Mouse (Mus musculus) midbrain, embryonic 15.5 days (tissue): ENCODE measurements around the gene Zbtb22. TPM values are rescaled to one million over a fixed set of nuclear protein-coding genes. Genes with fewer than 3 reads are reported as not detected.
A peak's percentile ranks its signal among the peaks of the same experiment; 100 is the strongest.

ENCODE experiments used
- ATAC-seq: fragments of 200-750 bp; cut with Nextera tagmentation; replicated peaks from 2 replicates; pipeline ENCODE4 v1.8.0; 2017; ENCODE audit warnings: moderate TSS enrichment
- H3K27ac ChIP-seq: fragments of 300-500 bp; sonication (generic); 2 replicates; pipeline ENCODE4 v1.5.1; 2015; ENCODE audit warnings: mild to moderate bottlenecking, inconsistent platforms
- H3K27me3 ChIP-seq: fragments of 300-500 bp; sonication (generic); replicated peaks from 2 replicates; pipeline ENCODE4 v1.6.1; 2015; ENCODE audit warnings: inconsistent platforms
- H3K36me3 ChIP-seq: fragments of 300-500 bp; sonication (generic); replicated peaks from 2 replicates; pipeline ENCODE4 v1.6.1; 2015; ENCODE audit warnings: inconsistent platforms
- H3K4me1 ChIP-seq: fragments of 300-500 bp; sonication (generic); 2 replicates; pipeline ENCODE4 v1.6.1; 2015; ENCODE audit warnings: inconsistent platforms
- H3K4me2 ChIP-seq: fragments of 300-500 bp; sonication (generic); 2 replicates; pipeline ENCODE4 v1.6.1; 2015; ENCODE audit warnings: inconsistent platforms, mild to moderate bottlenecking, moderate library complexity
- H3K4me3 ChIP-seq: fragments of 300-500 bp; sonication (generic); 2 replicates; pipeline ENCODE4 v1.5.1; 2015; ENCODE audit warnings: mild to moderate bottlenecking, inconsistent platforms
- H3K9ac ChIP-seq: fragments of 300-500 bp; sonication (generic); 2 replicates; pipeline ENCODE4 v1.6.1; 2015; ENCODE audit warnings: mild to moderate bottlenecking, inconsistent platforms
- H3K9me3 ChIP-seq: fragments of 300-500 bp; sonication (generic); 2 replicates; pipeline ENCODE4 v1.6.1; 2016; ENCODE audit warnings: inconsistent platforms
- WGBS: fragments of 180-500 bp; shearing (Covaris S2); methylation state at CpG from one replicate; pipeline ENCODE4 v1.1.7; 2015; ENCODE audit warnings: mixed read lengths; 5-methylcytosine and 5-hydroxymethylcytosine counted together
- polyA plus RNA-seq: library from polyadenylated mRNA; unstranded; fragments of >200 nt; fragmentation: Nextera tagmentation; extraction: Ambion mirVana; gene quantifications from 2 replicates; pipeline ENCODE4 v1.2.1, GENCODE M21; 2015

The Zbtb22 gene
- polyA plus RNA-seq, 1 experiment from 2014 or later: 18.1 TPM

GRCm38 (mm10) chr17:33954646-33955554, 39.2 kb downstream of the Zbtb22 start:
- Histone ChIP-seq H3K9me3 (no peaks in the 10 kb centered on the region), H3K36me3 (peaks cover 25% of the 10 kb centered on the region), H3K27me3 (no peaks in the 10 kb centered on the region), H3K4me1 (peaks cover 65% of the 10 kb centered on the region), H3K27ac (peak overlapping the region; percentile 87), H3K9ac (peak overlapping the region; percentile 93), H3K4me3 (peak overlapping the region; percentile 94), H3K4me2 (peak overlapping the region; percentile 83)
- 1% methylated on average over 33 of the region's 33 CpGs for WGBS
- peak; percentile 61 for ATAC-seq

GRCm38 (mm10) chr17:33955555-33956214, 40.0 kb downstream of the Zbtb22 start, which contains the start of the genes Vps52 and Rps18:
Gene Vps52 (plus strand): TSS chr17:33955812.
Gene Rps18 (minus strand): TSS chr17:33956001.
- under 1% methylated on average over 50 of the region's 50 CpGs for WGBS
- peaks cover 57% of the 10 kb centered on the region for H3K4me1 ChIP-seq
- H3K4me3 ChIP-seq: peak within 1 kb of the TSS; percentile 94
- H3K27ac ChIP-seq: peak within 1 kb of the TSS; percentile 94
- peak within 1 kb of the TSS; percentile 93 for H3K9ac ChIP-seq
- peak; percentile 90 for ATAC-seq
- peaks cover 30% of the 10 kb centered on the region for H3K36me3 ChIP-seq
- no peaks in the 10 kb centered on the region for H3K9me3 ChIP-seq
- H3K27me3 ChIP-seq: no peaks in the 10 kb centered on the region
- peak within 1 kb of the TSS; percentile 83 for H3K4me2 ChIP-seq

GRCm38 (mm10) chr17:33956336-33956735, 40.6 kb downstream of the Zbtb22 start:
- Histone ChIP-seq H3K27me3 (no peaks in the 10 kb centered on the region), H3K4me3 (peak overlapping the region; percentile 94), H3K4me1 (peaks cover 51% of the 10 kb centered on the region), H3K9me3 (no peaks in the 10 kb centered on the region), H3K9ac (peak overlapping the region; percentile 82), H3K36me3 (peaks cover 36% of the 10 kb centered on the region), H3K4me2 (peak overlapping the region; percentile 79), H3K27ac (peak overlapping the region; percentile 94)
- 8% methylated on average over 10 of the region's 10 CpGs for WGBS
- ATAC-seq: no peak

- 91% methylated on average over 6 of the region's 6 CpGs for WGBS
- Histone ChIP-seq H3K27ac (no peak overlapping the region), H3K27me3 (no peaks in the 10 kb centered on the region)
Measured at GRCm38 (mm10) chr17:33957493-33957892, 41.8 kb downstream of the Zbtb22 start.

GRCm38 (mm10) chr17:33958451-33958850, 42.7 kb downstream of the Zbtb22 start:
- Histone ChIP-seq H3K4me1 (peaks cover 31% of the 10 kb centered on the region), H3K4me2 (no peak overlapping the region), H3K36me3 (peaks cover 36% of the 10 kb centered on the region), H3K9ac (no peak overlapping the region), H3K4me3 (no peak overlapping the region), H3K27ac (no peak overlapping the region), H3K27me3 (no peaks in the 10 kb centered on the region), H3K9me3 (no peaks in the 10 kb centered on the region)
- 96% methylated on average over 11 of the region's 11 CpGs for WGBS
- no peak for ATAC-seq

More at GRCm38 (mm10) chr17:33957493-33957892, 41.8 kb downstream of the Zbtb22 start:
- H3K4me2 ChIP-seq: no peak overlapping the region
- H3K36me3 ChIP-seq: peaks cover 36% of the 10 kb centered on the region
- H3K9me3 ChIP-seq: no peaks in the 10 kb centered on the region
- no peak for ATAC-seq
- H3K4me1 ChIP-seq: peaks cover 41% of the 10 kb centered on the region
- H3K4me3 ChIP-seq: no peak overlapping the region
- H3K9ac ChIP-seq: no peak overlapping the region

GRCm38 (mm10) chr17:33959135-33959534, 43.4 kb downstream of the Zbtb22 start:
- 95% methylated on average over 13 of the region's 13 CpGs for WGBS

GRCm38 (mm10) chr17:33959948-33960347, 44.2 kb downstream of the Zbtb22 start:
- no peak for ATAC-seq
- Histone ChIP-seq H3K27me3 (no peaks in the 10 kb centered on the region), H3K27ac (no peak overlapping the region), H3K9me3 (no peaks in the 10 kb centered on the region), H3K4me3 (no peak overlapping the region), H3K9ac (no peak overlapping the region), H3K4me1 (peaks cover 16% of the 10 kb centered on the region), H3K4me2 (no peak overlapping the region), H3K36me3 (peaks cover 37% of the 10 kb centered on the region; the same call in 1 of the 2 replicates)
- 93% methylated on average over 15 of the region's 15 CpGs for WGBS

More at GRCm38 (mm10) chr17:33959135-33959534, 43.4 kb downstream of the Zbtb22 start:
- no peak overlapping the region for H3K9ac ChIP-seq
- no peak for ATAC-seq
- no peak overlapping the region for H3K4me3 ChIP-seq
- H3K9me3 ChIP-seq: no peaks in the 10 kb centered on the region
- peaks cover 35% of the 10 kb centered on the region; the same call in 1 of the 2 replicates for H3K36me3 ChIP-seq
- no peak overlapping the region for H3K4me2 ChIP-seq
- H3K4me1 ChIP-seq: peaks cover 24% of the 10 kb centered on the region
- H3K27me3 ChIP-seq: no peaks in the 10 kb centered on the region
- no peak overlapping the region for H3K27ac ChIP-seq

GRCm38 (mm10) chr17:33962876-33963275, 47.2 kb downstream of the Zbtb22 start:
- Histone ChIP-seq H3K4me1 (0 out of 2 replicates have a peak, but pooled peaks cover 3% of the 10 kb centered on the region), H3K9me3 (no peaks in the 10 kb centered on the region), H3K4me3 (no peak overlapping the region), H3K4me2 (no peak overlapping the region), H3K36me3 (peaks cover 44% of the 10 kb centered on the region; the same call in 1 of the 2 replicates), H3K27me3 (no peaks in the 10 kb centered on the region), H3K27ac (no peak overlapping the region), H3K9ac (no peak overlapping the region)
- no peak for ATAC-seq
- 93% methylated on average over 7 of the region's 7 CpGs for WGBS

- Histone ChIP-seq H3K4me3 (no peak overlapping the region), H3K36me3 (peaks cover 26% of the 10 kb centered on the region; the same call in 1 of the 2 replicates), H3K9me3 (no peaks in the 10 kb centered on the region)
Measured at GRCm38 (mm10) chr17:33965082-33965845, 49.6 kb downstream of the Zbtb22 start.

GRCm38 (mm10) chr17:33965846-33966550, 50.3 kb downstream of the Zbtb22 start:
- ATAC-seq: no peak
- WGBS: 87% methylated on average over 16 of the region's 16 CpGs
- Histone ChIP-seq H3K9ac (no peak overlapping the region), H3K9me3 (no peaks in the 10 kb centered on the region), H3K27me3 (no peaks in the 10 kb centered on the region), H3K4me2 (no peak overlapping the region), H3K4me1 (no peaks in the 10 kb centered on the region), H3K4me3 (no peak overlapping the region), H3K27ac (no peak overlapping the region), H3K36me3 (peaks cover 21% of the 10 kb centered on the region; the same call in 1 of the 2 replicates)

More at GRCm38 (mm10) chr17:33965082-33965845, 49.6 kb downstream of the Zbtb22 start:
- Histone ChIP-seq H3K27me3 (no peaks in the 10 kb centered on the region), H3K4me1 (no peaks in the 10 kb centered on the region), H3K9ac (no peak overlapping the region), H3K27ac (no peak overlapping the region), H3K4me2 (no peak overlapping the region)
- ATAC-seq: no peak
- WGBS: 91% methylated on average over 17 of the region's 17 CpGs

- Histone ChIP-seq H3K9me3 (no peaks in the 10 kb centered on the region), H3K4me2 (no peak overlapping the region), H3K4me1 (no peaks in the 10 kb centered on the region), H3K27ac (no peak overlapping the region), H3K9ac (no peak overlapping the region), H3K27me3 (no peaks in the 10 kb centered on the region), H3K4me3 (no peak overlapping the region), H3K36me3 (0 out of 2 replicates have a peak, but pooled peaks cover 9% of the 10 kb centered on the region)
- ATAC-seq: peak; percentile 76
- WGBS: 4% methylated on average over 9 of the region's 9 CpGs
Measured at GRCm38 (mm10) chr17:33968489-33968888, 52.8 kb downstream of the Zbtb22 start.
